Mouse (Mus musculus) CD8-positive naive resting alpha-beta T cell, adult 57 days (primary cell): ENCODE measurements around the gene Shc2. TPM values are rescaled to one million over a fixed set of nuclear protein-coding genes. Genes with fewer than 3 reads are reported as not detected.

Experiments used
- total RNA-seq: library from RNA; stranded (reverse); gene quantifications from one replicate; pipeline ENCODE4 v1.2.4, GENCODE M21; 2023

The Shc2 gene
- not detected for total RNA-seq

GRCm38 (mm10) chr10:79637128-79638110 is at the start of gene Shc2:
Shc2 (minus strand) TSS chr10:79637918.

DNA sequence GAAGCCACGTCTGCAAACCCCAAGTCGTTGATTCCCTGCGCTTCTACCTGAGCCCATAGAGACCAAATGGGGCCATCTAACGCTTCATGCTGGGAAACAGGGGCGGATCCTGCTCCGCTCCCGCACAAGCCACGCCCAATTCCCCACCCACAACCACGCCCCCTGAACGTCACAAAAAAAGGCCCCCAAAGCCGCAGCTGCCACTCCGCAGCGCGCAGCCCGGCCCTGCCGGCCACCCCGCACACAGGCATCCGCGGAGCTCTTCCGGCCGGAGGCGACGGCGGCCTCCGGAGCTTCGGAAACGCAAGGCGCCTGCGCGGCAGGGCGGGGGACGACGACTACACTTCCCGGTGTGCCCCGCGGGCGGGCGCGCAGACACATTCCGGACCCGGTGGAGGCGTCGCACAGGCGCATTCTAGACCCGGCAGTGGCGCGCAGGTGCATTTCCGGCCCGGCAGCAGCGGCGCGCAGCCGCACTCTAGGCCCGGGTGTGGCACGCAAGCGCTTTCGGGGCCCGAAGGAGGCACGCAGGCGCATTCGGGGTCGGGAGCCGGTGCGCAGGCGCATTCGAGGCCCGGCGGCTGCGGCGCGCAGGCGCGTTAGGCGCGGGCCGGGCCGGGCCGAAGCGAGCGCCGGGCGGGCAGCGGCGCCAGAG is 44.0 kb upstream of the Shc2 start, which contains the start of gene Cdc34:
TSS of gene Cdc34 (plus strand) at position 605 of the 655 bp plus-strand sequence.

DNA sequence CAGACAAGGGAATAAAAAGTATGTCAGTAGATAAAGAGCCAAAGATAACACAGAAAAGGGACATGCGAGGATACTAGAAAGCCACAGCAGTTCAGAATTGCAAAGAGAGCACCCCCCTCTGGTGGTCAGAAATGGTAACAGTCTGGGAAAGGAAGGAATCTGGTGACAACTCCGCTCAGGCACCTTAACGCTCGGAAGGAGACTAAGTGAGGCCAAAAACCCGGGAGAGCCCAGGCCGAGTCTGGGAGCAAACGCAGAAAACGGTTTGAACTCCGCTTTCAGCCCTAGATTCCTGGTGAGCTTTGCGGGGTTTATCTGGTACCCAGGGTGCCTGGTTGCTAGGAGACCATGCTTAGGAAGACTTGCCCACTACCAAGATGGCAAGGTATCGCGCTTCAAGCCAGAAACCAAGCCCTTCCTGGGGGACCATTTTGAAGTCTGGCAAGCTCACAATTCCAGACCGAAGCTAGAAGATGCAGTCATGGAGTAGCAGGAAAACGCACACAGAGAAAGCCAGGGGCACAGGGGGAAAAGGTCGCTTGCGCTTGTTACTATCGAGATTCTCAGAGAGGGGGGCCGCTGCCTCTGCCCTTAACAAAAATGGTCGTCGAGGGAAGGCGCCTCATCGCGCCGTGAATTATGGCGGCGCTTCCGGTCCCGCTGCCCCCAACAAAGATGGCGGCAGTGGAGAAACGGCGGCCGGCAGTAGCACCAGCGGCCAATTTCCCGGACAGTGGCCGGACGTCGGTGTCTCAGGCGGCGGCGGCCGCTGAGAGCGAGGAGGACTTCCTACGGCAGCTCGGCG is 31.3 kb upstream of the Shc2 start, which contains the start of gene Tpgs1:
TSS of gene Tpgs1 (plus strand) at position 599 of the 805 bp plus-strand sequence.

DNA sequence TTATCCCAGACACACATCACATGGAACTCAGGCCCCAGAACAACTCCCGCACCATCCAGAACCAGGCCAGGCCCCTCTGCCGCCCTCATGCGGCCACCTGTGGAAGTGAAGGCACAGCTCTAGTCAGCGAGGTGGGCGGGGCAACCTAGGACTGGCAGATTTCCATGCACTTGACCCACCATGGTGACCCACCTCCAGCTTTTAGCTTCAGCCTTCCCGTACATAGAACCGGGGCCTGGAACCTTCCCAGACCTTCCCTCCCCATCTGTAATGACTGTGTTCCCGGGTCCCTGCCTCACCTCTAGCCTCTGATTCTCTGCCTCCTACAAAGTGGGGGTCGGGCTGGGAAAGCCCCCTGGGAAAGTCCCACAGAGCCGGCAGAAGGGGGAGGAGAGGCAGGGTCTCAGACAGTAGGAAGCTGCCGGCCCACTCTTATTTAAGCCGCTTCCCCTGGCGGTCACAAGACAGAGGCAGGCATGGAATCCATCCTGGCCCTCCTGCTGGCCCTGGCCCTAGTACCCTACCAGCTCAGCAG is 26.5 kb upstream of the Shc2 start, which contains the start of gene Madcam1:
TSS of gene Madcam1 (plus strand) at position 429 of the 535 bp plus-strand sequence.

GRCm38 (mm10) chr10:79645711-79646110 is 8.0 kb upstream of the Shc2 start, which contains the start of gene Odf3l2:
Odf3l2 (minus strand) TSS chr10:79645738.

GRCm38 (mm10) chr10:79613578-79614304 is 24.0 kb downstream of the Shc2 start, which contains the start of gene C2cd4c:
C2cd4c (minus strand) TSS chr10:79614025.

DNA sequence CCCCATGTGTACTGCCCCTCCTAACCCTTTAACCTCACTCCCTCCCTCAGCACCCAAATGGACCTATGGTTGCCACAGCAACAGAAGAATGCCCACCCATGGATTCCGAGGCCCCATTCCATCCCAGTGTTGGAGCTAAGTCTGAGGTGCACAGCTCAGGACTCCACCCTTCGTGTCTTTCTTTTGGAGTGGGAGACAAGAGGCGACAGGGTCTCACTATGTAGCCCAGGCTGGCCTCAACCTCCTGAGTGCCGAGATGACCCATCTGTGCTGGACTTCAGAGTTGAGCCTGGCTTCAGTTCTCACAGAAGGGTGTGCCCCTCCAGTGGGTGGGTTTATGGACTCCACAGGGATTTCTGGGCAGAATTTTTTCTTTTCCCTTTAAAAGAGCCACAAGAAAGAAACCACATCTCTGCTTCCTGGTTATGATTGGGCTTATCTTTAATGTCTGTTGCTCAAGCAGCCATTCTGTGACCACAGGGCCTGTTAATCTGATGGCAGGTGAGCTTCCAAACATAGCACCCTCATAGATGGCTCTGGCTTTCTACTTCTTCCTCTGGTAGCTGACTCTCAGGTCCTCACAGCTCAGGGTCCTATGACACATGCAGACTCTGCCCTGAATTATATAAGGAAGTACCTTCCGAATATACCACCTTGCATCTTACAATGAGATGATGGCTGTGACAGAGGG is 50.5 kb downstream of the Shc2 start, which contains the start of gene Theg:
TSS of gene Theg (minus strand) at position 271 of the 691 bp plus-strand sequence.

Other genes with a start within 250 kb of the Shc2 start
- gene Vmn2r83, start 169.2 kb downstream of the Shc2 start, total RNA-seq, result not detected
- gene Plpp2, start 104.1 kb downstream of the Shc2 start, total RNA-seq, result 1.7 TPM
- 47.6 TPM for gene Mier2, start 82.7 kb downstream of the Shc2 start, total RNA-seq
- not detected for gene Theg, start 50.6 kb downstream of the Shc2 start, total RNA-seq
- not detected for gene C2cd4c, start 23.9 kb downstream of the Shc2 start, total RNA-seq
- gene Odf3l2, start 7.8 kb upstream of the Shc2 start, total RNA-seq, result not detected
- gene Madcam1, start 26.6 kb upstream of the Shc2 start, total RNA-seq, result not detected
- gene Tpgs1, start 31.5 kb upstream of the Shc2 start, total RNA-seq, result 16.9 TPM
- 74.7 TPM for gene Cdc34, start 44.3 kb upstream of the Shc2 start, total RNA-seq
- gene Gzmm, start 51.1 kb upstream of the Shc2 start, total RNA-seq, result 3.1 TPM
- gene Bsg, start 66.6 kb upstream of the Shc2 start, total RNA-seq, result 108 TPM
- gene Hcn2, start 78.7 kb upstream of the Shc2 start, total RNA-seq, result not detected
- 71.2 TPM for gene Polrmt, start 108.7 kb upstream of the Shc2 start, total RNA-seq
- not detected for gene Fgf22, start 117.2 kb upstream of the Shc2 start, total RNA-seq
- 62.8 TPM for gene Rnf126, start 129.0 kb upstream of the Shc2 start, total RNA-seq
- gene Fstl3, start 139.4 kb upstream of the Shc2 start, total RNA-seq, result 1.1 TPM
- not detected for gene Prss57, start 153.0 kb upstream of the Shc2 start, total RNA-seq
- gene Palm, start 155.7 kb upstream of the Shc2 start, total RNA-seq, result 5.8 TPM
- gene Misp, start 183.1 kb upstream of the Shc2 start, total RNA-seq, result not detected
- 606 TPM for gene Ptbp1, start 216.5 kb upstream of the Shc2 start, total RNA-seq
- not detected for gene Prtn3, start 236.6 kb upstream of the Shc2 start, total RNA-seq
- not detected for gene Plppr3, start 236.7 kb upstream of the Shc2 start, total RNA-seq
- gene Elane, start 248.3 kb upstream of the Shc2 start, total RNA-seq, result not detected